Mouse (Mus musculus) embryonic facial prominence, embryonic 11.5 days (tissue): ENCODE data around the gene Mfsd12. TPM values are rescaled to one million over a fixed set of nuclear protein-coding genes. Genes with fewer than 3 reads are reported as not detected.

Experiments
- ATAC-seq: fragments of 200-750 bp; cut with Nextera tagmentation; replicated peaks from 2 replicates; pipeline ENCODE4 v1.8.0; 2017; ENCODE audit warnings: low read depth; ENCODE audit not compliant: insufficient number of reproducible peaks, low FRiP score, low TSS enrichment
- DNase-seq: peaks from one replicate; pipeline ENCODE4 v3.0.0-alpha.2; 2015; ENCODE audit warnings: low spot score
- H3K27ac ChIP-seq: fragments of 300-500 bp; sonication (generic); replicated peaks from 2 replicates; pipeline ENCODE4 v1.5.1; 2014; ENCODE audit warnings: mild to moderate bottlenecking, low read depth, low read length, control low read depth
- H3K27me3 ChIP-seq: fragments of 300-500 bp; sonication (generic); 2 replicates; pipeline ENCODE4 v1.6.1; 2014; ENCODE audit warnings: mild to moderate bottlenecking, low read length, moderate library complexity, mixed read lengths; ENCODE audit not compliant: control insufficient read depth, insufficient read depth
- H3K36me3 ChIP-seq: fragments of 300-500 bp; sonication (generic); replicated peaks from 2 replicates; pipeline ENCODE4 v1.6.1; 2014; ENCODE audit warnings: low read depth, mild to moderate bottlenecking, low read length, moderate library complexity, mixed read lengths; ENCODE audit not compliant: control insufficient read depth, insufficient read depth
- H3K4me1 ChIP-seq: fragments of 300-500 bp; sonication (generic); 2 replicates; pipeline ENCODE4 v1.6.1; 2014; ENCODE audit warnings: low read length, mixed read lengths; ENCODE audit not compliant: control insufficient read depth, insufficient read depth
- H3K4me2 ChIP-seq: fragments of 300-500 bp; sonication (generic); 2 replicates; pipeline ENCODE4 v1.6.1; 2014; ENCODE audit warnings: low read depth, mild to moderate bottlenecking, control low read depth, low read length, moderate library complexity
- H3K4me3 ChIP-seq: fragments of 300-500 bp; sonication (generic); 2 replicates; pipeline ENCODE4 v1.5.1; 2014; ENCODE audit warnings: low read depth, low read length, control low read depth
- H3K9ac ChIP-seq: fragments of 300-500 bp; sonication (generic); replicated peaks from 2 replicates; pipeline ENCODE4 v1.6.1; 2014; ENCODE audit warnings: mild to moderate bottlenecking, control low read depth, low read length
- H3K9me3 ChIP-seq: fragments of 300-500 bp; sonication (generic); replicated peaks from 2 replicates; pipeline ENCODE4 v1.6.1; 2016; ENCODE audit warnings: mild to moderate bottlenecking, low read length, inconsistent platforms, mixed read lengths; ENCODE audit not compliant: control insufficient read depth
- WGBS: fragments of 180-500 bp; shearing (Covaris S2); extraction: QIAGEN DNeasy Blood & Tissue Kit; methylation state at CpG from one replicate; pipeline ENCODE4 v1.1.7; 2014; 5-methylcytosine and 5-hydroxymethylcytosine counted together
- microRNA-seq: library from miRNA; unstranded; fragments of <30 nt; microRNA quantifications from one replicate; pipeline ENCODE4, GENCODE M21; 2016; ENCODE audit warnings: borderline number of aligned reads
- polyA plus RNA-seq: library from polyadenylated mRNA; unstranded; fragments of >200 nt; fragmentation: Nextera tagmentation; extraction: Ambion mirVana; gene quantifications from 2 replicates; pipeline ENCODE4 v1.2.1, GENCODE M21; 2014

Mfsd12 gene
- polyA plus RNA-seq, 1 experiment from 2014 or later = 4.0 TPM

DNA sequence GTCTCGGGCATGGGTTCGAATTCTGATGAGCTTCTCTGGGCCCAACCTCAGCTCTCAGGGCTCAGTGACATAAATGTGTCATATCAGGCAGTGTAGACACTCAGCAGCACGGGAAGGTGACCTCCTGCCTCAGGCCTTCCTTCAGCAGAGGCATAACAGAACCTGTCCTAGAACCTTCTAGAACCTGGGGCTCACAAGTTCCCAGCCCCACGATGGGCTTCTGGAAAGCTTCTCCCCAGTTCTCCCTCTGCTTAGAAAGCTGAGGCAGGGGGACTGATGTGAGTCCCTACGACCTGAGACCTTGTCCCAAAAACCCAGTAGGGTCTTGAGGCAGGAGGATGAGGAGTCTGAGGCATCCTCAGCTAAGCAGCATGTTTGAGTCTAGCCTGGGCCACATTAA, 57.9 kb downstream of the Mfsd12 start:
- Histone ChIP-seq H3K4me3 (no peak overlapping the region), H3K9ac (no peak overlapping the region), H3K4me1 (peaks cover 7% of the 10 kb centered on the region), H3K36me3 (no peaks in the 10 kb centered on the region; the same call in 1 of the 2 replicates), H3K27me3 (no peaks in the 10 kb centered on the region), H3K9me3 (no peaks in the 10 kb centered on the region), H3K27ac (no peak overlapping the region; the same call in 1 of the 2 replicates), H3K4me2 (0 out of 2 replicates have a peak overlapping the region, but pooled peaks have one; percentile 16)
- 85% methylated on average over 5 of the region's 5 CpGs for WGBS
- no peak for ATAC-seq
- no peak for DNase-seq

Small RNA genes within 50 kb of the gene (microRNA-seq; reads per million reads assigned to microRNA genes)
- gene Mir6913 = not detected

Other genes with a start within 250 kb of the Mfsd12 start
- 4.9 and 5.5 TPM in 2 replicates for gene Zbtb7a, start 222.3 kb upstream of the Mfsd12 start, polyA plus RNA-seq
- gene Pias4, start 189.6 kb upstream of the Mfsd12 start, polyA plus RNA-seq = 36.1 and 46.5 TPM in 2 replicates
- 417 and 424 TPM in 2 replicates for gene Eef2, start 180.9 kb upstream of the Mfsd12 start, polyA plus RNA-seq
- gene Dapk3, start 174.5 kb upstream of the Mfsd12 start, polyA plus RNA-seq = 47.4 and 49.4 TPM in 2 replicates
- not detected in 2 replicates for gene 4930442H23Rik, start 173.6 kb upstream of the Mfsd12 start, polyA plus RNA-seq
- gene Nmrk2, start 155.4 kb upstream of the Mfsd12 start, polyA plus RNA-seq = not detected in 2 replicates
- gene Atcay, start 126.7 kb upstream of the Mfsd12 start, polyA plus RNA-seq = 4.1 and 5.3 TPM in 2 replicates
- 2.5 and 2.8 TPM in 2 replicates for gene Zfr2, start 124.3 kb upstream of the Mfsd12 start, polyA plus RNA-seq
- 2.6 and 4.0 TPM in 2 replicates for gene Matk, start 104.6 kb upstream of the Mfsd12 start, polyA plus RNA-seq
- 203 and 205 TPM in 2 replicates for gene Mrpl54, start 90.6 kb upstream of the Mfsd12 start, polyA plus RNA-seq
- 35.3 and 41.3 TPM in 2 replicates for gene Apba3, start 90.5 kb upstream of the Mfsd12 start, polyA plus RNA-seq
- 2.5 and 3.3 TPM in 2 replicates for gene Tjp3, start 65.9 kb upstream of the Mfsd12 start, polyA plus RNA-seq
- 41.5 and 46.6 TPM in 2 replicates for gene Pip5k1c, start 64.5 kb upstream of the Mfsd12 start, polyA plus RNA-seq
- 30.1 and 30.5 TPM in 2 replicates for gene Cactin, start 36.4 kb upstream of the Mfsd12 start, polyA plus RNA-seq
- gene Tbxa2r, start 28.8 kb upstream of the Mfsd12 start, polyA plus RNA-seq = 1.4 and 2.1 TPM in 2 replicates
- gene Gipc3, start 14.2 kb upstream of the Mfsd12 start, polyA plus RNA-seq = not detected in 2 replicates
- gene Hmg20b, start 7.0 kb upstream of the Mfsd12 start, polyA plus RNA-seq = 97.9 and 103 TPM in 2 replicates
- gene 4930404N11Rik, start 8.3 kb downstream of the Mfsd12 start, polyA plus RNA-seq = not detected in 2 replicates
- gene Fzr1, start 21.0 kb downstream of the Mfsd12 start, polyA plus RNA-seq = 92.1 and 95.0 TPM in 2 replicates
- gene Dohh, start 26.9 kb downstream of the Mfsd12 start, polyA plus RNA-seq = 45.0 and 52.5 TPM in 2 replicates
- 2.5 and 4.1 TPM in 2 replicates for gene Gm48551, start 27.0 kb downstream of the Mfsd12 start, polyA plus RNA-seq
- 0.63 TPM in 1 of 2 replicates, not detected in the other for gene Gm48552, start 31.5 kb downstream of the Mfsd12 start, polyA plus RNA-seq
- gene Smim24, start 35.6 kb downstream of the Mfsd12 start, polyA plus RNA-seq = 3.4 and 4.1 TPM in 2 replicates
- gene Nfic, start 98.1 kb downstream of the Mfsd12 start, polyA plus RNA-seq = 13.1 and 16.1 TPM in 2 replicates
- gene Celf5, start 125.2 kb downstream of the Mfsd12 start, polyA plus RNA-seq = 2.5 and 2.7 TPM in 2 replicates
- 31.9 and 44.2 TPM in 2 replicates for gene Ncln, start 138.9 kb downstream of the Mfsd12 start, polyA plus RNA-seq
- gene S1pr4, start 142.6 kb downstream of the Mfsd12 start, polyA plus RNA-seq = 0.20 and 0.31 TPM in 2 replicates
- gene Gna15, start 166.7 kb downstream of the Mfsd12 start, polyA plus RNA-seq = 0.77 and 0.92 TPM in 2 replicates
- 62.0 and 68.6 TPM in 2 replicates for gene Gna11, start 187.7 kb downstream of the Mfsd12 start, polyA plus RNA-seq
- 303 and 321 TPM in 2 replicates for gene Aes, start 202.0 kb downstream of the Mfsd12 start, polyA plus RNA-seq
- 14.1 and 15.3 TPM in 2 replicates for gene Tle2, start 217.1 kb downstream of the Mfsd12 start, polyA plus RNA-seq
- 7.1 and 10.7 TPM in 2 replicates for gene Tle6, start 243.6 kb downstream of the Mfsd12 start, polyA plus RNA-seq
- gene BC025920, start 248.8 kb downstream of the Mfsd12 start, polyA plus RNA-seq = 0.52 and 0.70 TPM in 2 replicates